Mouse (Mus musculus) left cerebral cortex, postnatal 10 days (tissue): ENCODE results near the gene Pigu. TPM values are rescaled to one million over a fixed set of nuclear protein-coding genes. Genes with fewer than 3 reads are reported as not detected.
A peak's percentile ranks its signal among the peaks of the same experiment; 100 is the strongest.

Experiments used
- DNase-seq, 2 experiments: peaks; one replicate each; pipeline ENCODE4 v3.0.0; 2021 to 2022; ENCODE audit warnings: low spot score in 2 of 2, mixed read lengths in 1 of 2; ENCODE audit errors: extremely low spot score in 1 of 2
- intact Hi-C: fragments of 180-260 bp; cut with DNase I; formaldehyde crosslinking; loops from one replicate; pipeline ENCODE4 v1.15.1; 2025
- total RNA-seq, 2 experiments: library from RNA; stranded (reverse); gene quantifications; 2 replicates each; pipeline ENCODE4 v1.2.3; 2021

Pigu gene
- total RNA-seq, 2 experiments from 2014 or later, result 31.1 to 32.2 TPM

DNA sequence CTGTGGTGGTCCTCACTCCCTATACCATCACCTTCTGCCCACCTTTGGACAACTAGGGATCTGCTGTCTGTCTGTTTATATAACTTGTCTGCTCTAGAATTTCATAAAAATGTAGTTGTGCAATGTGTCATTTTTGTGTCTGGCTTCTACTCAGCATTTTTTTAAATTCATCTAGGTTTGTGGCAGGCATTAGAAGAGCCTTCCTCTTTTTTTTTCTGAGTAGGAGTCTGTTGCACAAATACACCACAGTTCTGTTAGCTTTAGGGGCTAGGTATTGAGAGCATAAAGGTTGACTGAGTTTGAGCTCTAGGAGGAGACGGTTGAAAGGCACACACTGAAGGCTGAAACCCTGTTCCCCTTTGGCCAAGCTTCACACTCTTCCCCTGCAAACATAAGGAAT is 16.1 kb upstream of the Pigu start:
- no peak for DNase-seq
- intact Hi-C loops, result no loop called here

GRCm38 (mm10) chr2:155372451-155372850 is 15.2 kb upstream of the Pigu start:
- intact Hi-C loops, result no loop called here
- DNase-seq, result no peak

DNA sequence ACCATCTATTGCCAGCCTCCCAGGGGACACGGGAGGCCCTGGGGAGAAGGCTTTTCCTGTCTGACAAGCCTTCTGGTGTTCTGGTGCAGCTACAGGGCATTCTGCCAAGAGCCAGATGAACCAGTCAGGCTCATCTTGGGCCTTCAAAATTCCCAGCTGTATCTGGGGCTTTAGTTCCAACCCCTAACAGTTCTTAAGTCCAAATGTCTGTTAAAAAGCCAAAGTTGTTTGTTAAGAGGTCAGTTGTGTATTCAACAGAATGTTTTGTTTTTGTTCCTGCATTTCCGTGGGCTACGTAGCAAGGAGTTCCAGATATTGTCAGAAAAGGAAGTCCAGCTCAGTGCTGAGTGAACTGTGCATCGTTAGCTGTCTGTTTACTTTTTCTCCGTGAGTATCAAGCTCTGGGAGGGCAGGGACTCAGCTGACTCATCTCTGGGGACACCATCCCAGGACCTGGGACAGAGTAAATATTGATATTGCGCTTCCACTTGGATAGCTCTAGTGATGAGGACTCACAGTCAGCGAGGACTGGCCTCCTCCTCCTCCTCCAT is 12.2 kb upstream of the Pigu start:
- DNase-seq, result peak in 1 of 2 experiments; percentile 84
- intact Hi-C loops, result no loop called here

DNA sequence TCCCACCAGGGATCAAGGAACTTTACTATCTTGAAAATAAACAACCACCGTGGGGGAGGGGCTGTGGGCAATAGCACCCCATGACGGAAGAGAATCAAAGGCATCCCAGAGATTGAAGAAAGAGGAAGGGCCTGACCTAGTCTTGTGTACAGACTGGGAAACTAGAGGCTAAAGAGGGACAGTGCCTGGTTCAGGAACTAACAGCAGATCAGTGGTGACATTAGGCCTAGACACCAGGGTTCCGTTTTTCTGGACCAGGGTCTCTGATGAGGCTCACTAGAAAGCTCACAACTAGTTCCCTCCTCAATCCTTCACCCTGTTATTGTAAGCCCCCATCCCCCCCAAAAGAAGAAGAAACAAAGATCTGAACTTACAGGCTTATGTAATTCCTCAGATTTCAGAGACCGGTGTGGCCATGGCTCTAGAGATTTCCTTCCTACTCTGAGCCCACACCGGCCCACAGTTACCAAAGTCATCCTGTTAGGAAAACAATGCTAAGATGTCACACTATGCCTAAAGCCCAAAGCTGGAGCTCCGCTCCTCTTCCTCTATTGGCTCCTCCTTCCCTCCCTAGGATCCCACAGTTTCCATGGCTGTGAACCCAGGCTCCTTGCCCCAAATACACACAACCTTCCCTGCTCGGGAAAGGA is 10.5 kb upstream of the Pigu start:
- intact Hi-C loops, result no loop called here
- no peak for DNase-seq

DNA sequence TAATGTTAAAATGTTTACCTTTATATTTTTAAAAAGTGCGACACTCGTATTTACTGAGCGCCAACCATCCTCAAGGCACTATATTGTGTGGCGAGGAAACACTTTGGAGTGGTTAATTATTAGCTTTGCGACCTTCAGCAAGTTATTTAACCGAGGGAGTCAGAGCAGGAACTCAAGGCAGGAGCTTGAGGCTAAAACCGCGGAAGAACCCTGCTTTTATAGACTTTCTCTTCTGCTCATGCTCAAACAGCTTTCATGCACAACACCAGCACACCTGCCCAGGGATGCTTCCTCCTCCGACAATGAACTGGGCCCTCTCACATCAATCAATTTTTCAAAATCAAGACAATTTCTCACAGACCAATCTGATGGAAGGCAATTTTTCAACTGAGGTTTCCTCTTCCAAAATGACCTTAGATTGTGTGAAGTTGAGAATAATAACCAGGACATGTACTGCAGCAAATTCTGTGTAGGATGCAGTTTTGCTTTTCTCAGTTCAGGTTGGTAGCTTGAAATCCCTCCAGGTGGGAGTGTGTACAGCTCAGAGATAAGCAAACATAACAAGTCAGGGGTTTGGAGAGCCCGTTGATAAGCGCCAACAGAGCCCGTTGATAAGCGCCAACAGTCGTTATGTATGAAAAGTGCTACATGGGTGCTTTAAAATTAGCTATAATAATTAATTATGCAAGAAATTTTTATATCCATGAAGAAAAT is 613 bp upstream of the Pigu start:
- intact Hi-C loops, result no loop called here
- no peak for DNase-seq

DNA sequence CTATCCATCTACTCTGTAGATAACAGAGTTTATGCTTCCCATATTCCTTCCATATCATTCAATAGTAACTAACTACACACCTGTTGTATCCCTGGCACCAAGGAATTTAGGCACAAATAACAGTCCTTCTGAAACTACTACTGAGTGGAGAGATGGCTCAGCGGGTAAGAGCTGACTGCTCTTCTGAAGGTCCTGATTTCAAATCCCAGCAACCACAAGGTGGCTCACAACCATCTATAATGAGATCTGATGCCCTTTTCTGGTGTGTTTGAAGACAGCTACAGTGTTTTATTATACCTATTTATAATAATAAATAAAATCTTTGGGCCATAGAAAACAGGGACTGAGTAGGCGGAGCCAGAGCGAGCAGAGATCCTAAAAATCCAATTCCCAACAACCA is 2.8 kb downstream of the Pigu start:
- DNase-seq, result no peak
- intact Hi-C loops, result no loop called here

DNA sequence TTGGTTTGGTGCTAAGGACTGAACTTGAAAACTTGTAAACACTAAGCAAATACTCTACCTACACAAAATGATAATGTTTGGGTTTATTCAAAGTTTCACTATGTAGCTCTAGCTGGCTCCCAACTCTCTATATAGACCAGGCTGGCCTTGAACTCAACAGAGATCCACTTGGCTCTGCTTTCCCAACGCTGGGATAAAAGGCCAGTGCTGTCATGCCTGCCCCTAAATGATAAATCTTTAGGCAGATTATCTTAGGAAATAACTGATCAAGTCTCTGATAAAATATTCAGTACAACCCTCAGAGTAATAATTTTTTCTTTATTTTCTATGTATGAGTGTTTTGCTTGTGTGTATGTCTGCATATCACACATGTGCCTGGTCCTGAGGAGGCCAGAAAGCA is 10.6 kb downstream of the Pigu start:
- intact Hi-C loops, result no loop called here
- DNase-seq, result no peak

- intact Hi-C loops, result no loop called here
- DNase-seq, result no peak
Observed at GRCm38 (mm10) chr2:155340166-155340565, 17.1 kb downstream of the Pigu start.

DNA sequence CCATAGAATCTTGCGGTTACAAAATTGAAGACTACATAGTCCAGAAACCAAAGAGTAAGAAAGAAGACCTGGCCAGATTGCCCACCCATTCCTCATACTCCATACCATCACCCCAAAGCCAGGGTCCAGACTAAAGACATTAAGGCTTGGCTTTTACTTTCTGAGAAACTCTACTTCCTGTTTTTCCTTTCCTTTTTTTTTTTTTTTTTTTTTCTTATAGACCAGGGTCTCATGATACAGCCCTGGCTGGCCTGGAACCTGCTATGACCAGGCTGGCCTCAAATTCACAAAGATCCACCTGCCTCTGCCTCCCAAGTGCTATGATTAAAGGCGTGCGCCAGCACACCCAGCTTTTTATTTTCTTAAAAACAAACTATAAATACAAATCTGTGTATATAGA is 21.0 kb downstream of the Pigu start:
- no peak for DNase-seq
- intact Hi-C loops, result no loop called here

DNA sequence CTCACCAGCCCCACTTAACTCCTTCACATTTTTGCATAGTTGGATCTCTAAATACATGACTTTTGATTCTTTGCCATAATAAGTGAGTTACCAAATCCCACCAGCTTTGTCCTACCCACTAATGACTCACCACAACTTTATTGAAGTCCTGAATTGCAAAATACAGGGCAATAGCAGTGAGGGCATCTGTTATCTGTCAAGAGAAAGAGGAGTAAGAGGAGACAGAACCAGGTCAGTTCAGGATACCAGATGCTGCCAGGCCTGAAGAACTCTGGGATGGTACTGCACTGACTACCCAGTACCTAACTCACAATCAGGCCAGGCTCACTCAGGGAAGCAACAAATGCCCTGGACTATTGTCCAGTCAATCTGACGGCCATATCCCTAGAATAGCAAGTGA is 22.0 kb downstream of the Pigu start:
- intact Hi-C loops, result no loop called here
- no peak for DNase-seq

DNA sequence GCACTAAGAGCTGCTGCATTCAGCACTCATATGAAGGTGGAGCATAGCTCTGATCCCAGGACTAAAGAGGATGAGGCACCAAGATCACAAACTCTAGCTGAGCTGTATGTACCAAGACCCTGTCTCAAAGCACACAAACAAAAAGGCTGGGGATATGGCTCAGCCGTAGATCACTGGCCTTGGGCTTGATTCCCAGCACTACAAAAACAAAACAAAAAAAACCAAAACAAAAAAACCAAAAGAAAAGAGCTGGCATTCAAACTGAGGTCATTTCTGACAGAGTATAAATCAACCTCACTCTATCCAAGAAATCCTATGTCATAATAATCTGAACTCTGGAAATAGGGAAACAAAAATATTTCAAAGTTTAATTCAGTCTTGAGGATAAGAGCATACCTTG is 23.8 kb downstream of the Pigu start:
- intact Hi-C loops, result no loop called here
- no peak for DNase-seq

GRCm38 (mm10) chr2:155331351-155331750 is 25.9 kb downstream of the Pigu start:
- intact Hi-C loops, result no loop called here
- DNase-seq, result no peak

DNA sequence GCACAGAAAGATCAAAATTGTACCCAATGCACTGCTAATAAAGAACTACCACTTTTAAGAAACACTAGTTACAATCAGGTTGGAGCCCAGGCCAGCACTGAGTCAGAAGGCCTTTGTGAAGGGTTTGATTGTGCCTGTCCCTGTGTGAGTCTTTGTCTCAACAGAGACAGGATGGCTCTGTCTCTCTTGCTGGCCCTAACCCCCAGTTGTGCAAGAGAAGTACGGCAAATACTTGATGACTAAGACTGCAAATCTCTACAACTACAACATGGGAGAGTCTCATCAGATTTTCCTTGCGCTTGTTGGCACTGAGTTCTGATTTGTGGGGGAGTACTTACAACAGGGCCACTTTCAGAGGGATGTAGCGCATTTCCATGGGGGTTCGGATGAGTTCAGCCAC is 26.4 kb downstream of the Pigu start:
- DNase-seq, result no peak
- intact Hi-C loops, result no loop called here

DNA sequence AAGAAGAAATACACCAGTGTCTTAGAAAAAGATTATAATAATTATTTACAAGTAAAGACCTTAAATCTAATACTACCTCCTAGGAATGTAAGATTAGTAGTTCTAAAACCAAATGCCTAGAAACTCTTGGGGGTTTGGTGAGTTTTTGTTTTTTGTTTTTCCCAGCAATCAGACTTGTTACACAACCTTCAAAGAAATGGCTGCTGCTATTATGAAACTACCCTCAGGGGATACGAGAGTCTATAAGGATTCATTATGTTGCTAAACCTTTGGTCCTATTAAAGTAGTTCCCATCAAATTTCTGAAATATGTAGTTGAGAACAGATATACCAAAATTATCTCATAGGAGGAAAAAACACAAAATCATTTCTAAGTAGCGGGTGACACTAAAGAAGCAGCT is 27.5 kb downstream of the Pigu start:
- no peak for DNase-seq
- intact Hi-C loops, result no loop called here

GRCm38 (mm10) chr2:155328906-155329305 is 28.3 kb downstream of the Pigu start:
- DNase-seq, result no peak
- intact Hi-C loops, result no loop called here

DNA sequence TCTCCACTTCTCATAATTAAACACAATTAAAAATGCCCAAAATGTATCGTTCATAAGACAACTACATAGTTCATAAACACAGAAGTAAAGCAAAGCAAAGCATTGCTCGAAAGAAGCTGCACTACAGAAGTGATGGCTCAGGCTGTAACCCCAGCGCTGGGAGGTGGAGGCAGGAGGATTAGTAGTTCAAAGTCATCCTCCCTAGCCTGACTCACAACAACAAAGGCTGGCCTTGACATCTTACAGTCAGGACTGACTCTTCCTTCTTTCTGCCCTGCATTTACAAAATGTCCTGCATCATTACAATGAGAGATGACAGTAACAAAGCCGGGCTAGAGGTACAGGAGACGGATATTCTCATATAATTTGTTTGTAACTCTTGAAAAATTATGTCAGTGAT is 29.3 kb downstream of the Pigu start:
- DNase-seq, result no peak
- intact Hi-C loops, result no loop called here

DNA sequence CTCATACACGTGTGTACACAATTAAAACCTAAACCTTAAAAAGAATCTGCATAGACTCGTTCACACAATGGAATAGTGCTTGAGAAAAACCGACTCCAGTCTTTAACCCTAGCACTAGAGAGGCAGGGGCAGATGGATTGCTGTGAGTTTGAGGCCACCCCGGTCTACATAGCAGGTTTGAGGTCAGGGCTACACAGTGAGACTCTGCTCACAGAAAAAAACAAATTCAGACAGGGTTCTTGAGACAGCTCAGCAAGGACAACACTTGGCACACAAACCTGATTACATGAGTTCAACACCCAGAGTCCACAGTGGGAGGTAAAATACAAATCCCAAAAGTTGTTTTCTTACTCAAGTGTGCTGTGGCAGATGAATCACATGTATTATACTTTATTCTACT is 31.2 kb downstream of the Pigu start:
- intact Hi-C loops, result no loop called here
- DNase-seq, result no peak

- intact Hi-C loops, result no loop called here
- DNase-seq, result peak in 1 of 2 experiments; percentile 26
Observed at GRCm38 (mm10) chr2:155320596-155320995, 36.6 kb downstream of the Pigu start.

DNA sequence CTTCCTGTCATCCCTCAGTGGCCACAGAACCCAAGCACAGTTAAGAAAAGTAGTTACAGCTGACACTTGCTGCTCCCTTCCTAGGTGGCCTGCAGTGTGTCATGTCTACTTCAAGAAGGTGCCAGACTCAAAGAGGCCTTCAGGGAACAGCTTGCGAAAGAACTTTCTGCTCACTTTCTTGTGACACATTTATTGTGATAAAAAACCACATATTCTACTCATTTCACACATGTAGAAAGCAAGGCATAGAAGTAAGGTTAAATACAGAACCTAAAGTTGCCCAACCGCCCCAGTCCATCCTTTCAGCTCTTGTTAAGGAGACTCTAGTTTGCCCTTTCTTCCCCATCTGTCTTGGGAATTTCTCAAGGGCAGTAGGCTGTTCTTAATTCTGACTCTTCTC is 38.6 kb downstream of the Pigu start:
- no peak for DNase-seq
- intact Hi-C loops, result no loop called here

DNA sequence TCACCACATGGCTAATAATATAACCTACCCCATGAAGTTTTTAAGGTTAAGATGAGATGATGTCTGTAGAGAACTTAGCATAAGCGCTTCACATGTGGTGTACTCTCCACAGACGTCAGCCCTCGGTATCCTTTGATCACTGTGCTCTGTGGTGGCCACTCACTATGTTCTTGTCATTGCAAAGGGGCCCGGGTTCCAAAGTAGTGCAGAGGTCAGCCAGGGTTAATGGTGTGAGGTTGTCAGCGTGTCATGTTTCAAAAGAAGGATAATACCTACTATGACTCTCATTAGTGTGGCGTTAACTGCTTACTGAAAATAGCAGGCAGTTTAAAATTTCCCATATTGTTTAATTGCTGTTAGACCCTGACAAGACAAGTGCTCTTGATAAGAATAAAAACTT is 43.6 kb downstream of the Pigu start:
- intact Hi-C loops, result no loop called here

More for the DNA sequence above, 43.6 kb downstream of the Pigu start:
- DNase-seq, result no peak
